Mouse (Mus musculus): ENCODE measurements around the gene Armh1.

GRCm38 (mm10) chr4:117202992-117203354, 49.0 kb downstream of the Armh1 start:
- TF ChIP-seq CTCF (conservative IDR thresholded peaks at IDR 0.05; ENCODE audit: low read length), result no peak
- no peak for TF ChIP-seq POU5F1 (IDR thresholded peaks at IDR 0.05; ENCODE audit: borderline replicate concordance, low read length)
- no peak for TF ChIP-seq NANOG (IDR thresholded peaks at IDR 0.05; ENCODE audit: borderline replicate concordance, low read length)

Data from E14TG2a.4 (cell line).